Mouse (Mus musculus): ENCODE data around the gene Gm21789. TPM values are rescaled to one million over a fixed set of nuclear protein-coding genes. Genes with fewer than 3 reads are reported as not detected.
"Not testable (repeated sequence)": the region's sequence is repeated elsewhere in the genome, so short reads cannot be mapped to it uniquely, and the experiment has no call there.

Gene Gm21789
- polyA plus RNA-seq (2012; rRNA removed): not detected in 2 replicates
- polyA plus RNA-seq (2014; fragmentation: Nextera tagmentation; extraction: Ambion mirVana): not detected in 2 replicates

GRCm38 (mm10) chrX:32941468-32941867 is at the start of gene Gm21789:
Gene Gm21789 (plus strand): TSS chrX:32941768.
- H3K4me1 ChIP-seq (replicated peaks; ENCODE audit: control insufficient read depth in 2 of 2, insufficient read depth in 2 of 2, low read length in 1 of 2); H3K27ac ChIP-seq; ATAC-seq (ENCODE audit: insufficient read depth); H3K4me3 ChIP-seq (ENCODE audit: insufficient read depth in 1 of 2, low read depth in 2 of 2, low read length in 2 of 2); H3K27me3 ChIP-seq (ENCODE audit: control insufficient read depth, insufficient read depth, low read length); H3K9me3 ChIP-seq (ENCODE audit: control insufficient read depth, low read length); H3K4me2 ChIP-seq (ENCODE audit: low read depth); H3K36me3 ChIP-seq (replicated peaks; ENCODE audit: control insufficient read depth, insufficient read depth, low read depth); H3K9ac ChIP-seq (replicated peaks); DNase-seq (ENCODE audit: low read depth in 3 of 3, low spot score in 3 of 3): not testable (repeated sequence)
- WGBS (ENCODE audit: insufficient replicate concordance): no CpG with 5 or more reads among the region's 1 CpGs

- DNase-seq (ENCODE audit: low read depth in 3 of 3, low spot score in 3 of 3); ATAC-seq (ENCODE audit: insufficient read depth); H3K4me1 ChIP-seq (replicated peaks; ENCODE audit: control insufficient read depth in 2 of 2, insufficient read depth in 2 of 2, low read length in 1 of 2); H3K9me3 ChIP-seq (ENCODE audit: control insufficient read depth, low read length); H3K27me3 ChIP-seq (ENCODE audit: control insufficient read depth, insufficient read depth, low read length); H3K9ac ChIP-seq (replicated peaks); H3K4me2 ChIP-seq (ENCODE audit: low read depth); H3K27ac ChIP-seq; H3K36me3 ChIP-seq (replicated peaks; ENCODE audit: control insufficient read depth, insufficient read depth, low read depth); H3K4me3 ChIP-seq (ENCODE audit: insufficient read depth in 1 of 2, low read depth in 2 of 2, low read length in 2 of 2): not testable (repeated sequence)
- WGBS (ENCODE audit: insufficient replicate concordance): no CpG with 5 or more reads among the region's 4 CpGs
Measured at GRCm38 (mm10) chrX:32894325-32894724, 47.2 kb upstream of the Gm21789 start, which contains the start of gene Btbd35f30. Gene Btbd35f30 (plus strand): TSS chrX:32894625.

GRCm38 (mm10) chrX:32973597-32973996 is 32.0 kb downstream of the Gm21789 start, which contains the start of gene Btbd35f5:
Gene Btbd35f5 (plus strand): TSS chrX:32973897.
- not testable (repeated sequence) for H3K9me3 ChIP-seq (ENCODE audit: control insufficient read depth, low read length); H3K27me3 ChIP-seq (ENCODE audit: control insufficient read depth, insufficient read depth, low read length); H3K4me3 ChIP-seq (ENCODE audit: insufficient read depth in 1 of 2, low read depth in 2 of 2, low read length in 2 of 2); H3K4me2 ChIP-seq (ENCODE audit: low read depth); H3K9ac ChIP-seq (replicated peaks); ATAC-seq (ENCODE audit: insufficient read depth); H3K4me1 ChIP-seq (replicated peaks; ENCODE audit: control insufficient read depth in 2 of 2, insufficient read depth in 2 of 2, low read length in 1 of 2); H3K36me3 ChIP-seq (replicated peaks; ENCODE audit: control insufficient read depth, insufficient read depth, low read depth); H3K27ac ChIP-seq; DNase-seq (ENCODE audit: low read depth in 3 of 3, low spot score in 3 of 3)
- WGBS (ENCODE audit: insufficient replicate concordance): no CpG with 5 or more reads among the region's 3 CpGs

Other genes starting within 250 kb of the Gm21789 start
- not detected in 2 replicates for gene Btbd35f21, start 215.7 kb upstream of the Gm21789 start, polyA plus RNA-seq (2012; rRNA removed)
- not detected in 2 replicates for gene Btbd35f21, start 215.7 kb upstream of the Gm21789 start, polyA plus RNA-seq (2014; fragmentation: Nextera tagmentation; extraction: Ambion mirVana)
- gene Btbd35f30, start 47.1 kb upstream of the Gm21789 start, polyA plus RNA-seq (2012; rRNA removed): not detected in 2 replicates
- gene Btbd35f30, start 47.1 kb upstream of the Gm21789 start, polyA plus RNA-seq (2014; fragmentation: Nextera tagmentation; extraction: Ambion mirVana): not detected in 2 replicates
- not detected in 2 replicates for gene Btbd35f5, start 32.1 kb downstream of the Gm21789 start, polyA plus RNA-seq (2012; rRNA removed)
- not detected in 2 replicates for gene Btbd35f5, start 32.1 kb downstream of the Gm21789 start, polyA plus RNA-seq (2014; fragmentation: Nextera tagmentation; extraction: Ambion mirVana)

All from liver, embryonic 14.5 days (tissue).